Mouse (Mus musculus) megakaryocyte, embryonic 14.5 days (primary cell): ENCODE data around the gene Ddr2.

ENCODE experiments used
- FLI1 ChIP-seq: IDR thresholded peaks from 2 replicates; pipeline ENCODE4 v1.6.1; 2012; ENCODE audit warnings: low read length, inconsistent platforms, mixed read lengths
- GATA1 ChIP-seq: IDR thresholded peaks from 3 replicates; pipeline ENCODE4 v1.6.1; 2012; ENCODE audit warnings: mixed read lengths, low read length, inconsistent platforms, borderline replicate concordance

GRCm38 (mm10) chr1:170073768-170074167 is 36.8 kb downstream of the Ddr2 start:
- TF ChIP-seq FLI1 = no peak
- no peak for TF ChIP-seq GATA1
